In the genomic region with DNA sequence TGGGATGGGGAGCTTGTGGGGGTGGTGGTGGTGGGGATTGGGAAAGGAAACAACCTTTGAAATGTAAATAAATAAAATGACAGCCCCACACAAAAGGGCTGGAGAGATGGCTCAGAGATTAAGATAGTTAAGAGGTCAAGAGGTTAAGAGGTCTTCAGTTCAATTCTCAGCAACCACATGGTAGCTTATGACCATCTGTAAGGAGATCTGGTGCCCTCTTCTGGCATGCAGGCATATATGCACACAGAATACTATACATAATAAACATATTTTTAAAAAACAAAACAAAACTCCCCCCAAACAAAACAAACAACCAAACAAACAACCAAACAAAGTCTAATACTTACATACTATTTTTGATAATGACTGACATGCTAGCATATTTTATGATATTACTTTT, we compare ENCODE assay signal across 17 mouse cellular contexts.
DNase-seq lines count a peak whose midpoint lies in the region; ATAC-seq and TF ChIP-seq lines count a peak whose summit lies in the region.
"Had no signal": no experiment of that assay in that cellular context is flagged by ENCODE, and none has a peak within 500 bp of the region (broad histone marks: within the 10 kb centered on the region; RNA-seq: fewer than 3 reads in every experiment).

No protein-coding gene starts in this region.

- ATAC-seq in lung, postnatal 0 days, result no peak

- no peaks in the 10 kb centered on the region for H3K4me1 ChIP-seq in heart, adult 2 months (ENCODE audit: control insufficient read depth, insufficient read depth, low read length)
- H3K4me1 ChIP-seq in lung, postnatal 0 days (ENCODE audit: insufficient read depth, low read depth, low read length), result no peaks in the 10 kb centered on the region
- no peaks in the 10 kb centered on the region for H3K4me1 ChIP-seq in lung, adult 2 months (ENCODE audit: control insufficient read depth, insufficient read depth, low read length)
- H3K4me1 ChIP-seq: forebrain, embryonic 10.5 days; heart, embryonic 13.5 days; hindbrain, embryonic 10.5 days; midbrain, embryonic 10.5 days had no signal

- no peaks in the 10 kb centered on the region for H3K79me2 ChIP-seq in heart, adult 2 months (replicated peaks; ENCODE audit: control insufficient read depth, insufficient read depth, low read length)

- no peak for TF ChIP-seq EP300 in heart, adult 2 months (IDR thresholded peaks at IDR 0.05; ENCODE audit: insufficient read depth, low read depth, low read length)
- no peak for TF ChIP-seq EP300 in lung, postnatal 0 days (IDR thresholded peaks at IDR 0.05)

- no peak overlapping the region for H3K9ac ChIP-seq in heart, adult 2 months (ENCODE audit: low read depth, low read length)
- no peak overlapping the region for H3K9ac ChIP-seq in lung, postnatal 0 days (replicated peaks; ENCODE audit: low read depth)
- H3K9ac ChIP-seq: heart, embryonic 13.5 days had no signal

- no peak for DNase-seq in heart, adult 2 months
- no peak for DNase-seq in heart, adult 11 months
- no peak for DNase-seq in lung, postnatal 0 days (ENCODE audit: low spot score)
- DNase-seq in lung, adult 2 months, result no peak
- peak; percentile 38 for DNase-seq in NIH3T3 (ENCODE audit: low read depth)
- DNase-seq in splenic B cell, adult 2 months (ENCODE audit: low read depth, low spot score), result peak; percentile 14
- no peak for DNase-seq in heart, postnatal 25 days (ENCODE audit: low spot score)
- DNase-seq in cerebellum, postnatal 25 days, result no peak
- DNase-seq: adrenal gland, postnatal 10 days; cerebellum, adult 2 months; gastrocnemius, postnatal 25 days; lung, postnatal 14 days; right cerebral cortex, postnatal 25 days had no signal

- no peaks in the 10 kb centered on the region for H3K36me3 ChIP-seq in heart, adult 2 months (ENCODE audit: control insufficient read depth, insufficient read depth, low read length)
- no peaks in the 10 kb centered on the region for H3K36me3 ChIP-seq in lung, postnatal 0 days (ENCODE audit: insufficient read depth, low read length)
- H3K36me3 ChIP-seq in splenic B cell, adult 2 months (ENCODE audit: control insufficient read depth, insufficient read depth, low read length, poor library complexity, severe bottlenecking), result no peaks in the 10 kb centered on the region

- no peaks in the 10 kb centered on the region for H3K27me3 ChIP-seq in heart, adult 2 months (ENCODE audit: control insufficient read depth, insufficient read depth, low read length)
- no peaks in the 10 kb centered on the region for H3K27me3 ChIP-seq in lung, postnatal 0 days (replicated peaks; ENCODE audit: insufficient read depth, low read length)
- no peaks in the 10 kb centered on the region for H3K27me3 ChIP-seq in splenic B cell, adult 2 months (ENCODE audit: control insufficient read depth, insufficient read depth, low read length, poor library complexity, severe bottlenecking)
- H3K27me3 ChIP-seq: heart, embryonic 13.5 days had no signal

- H3K4me3 ChIP-seq in heart, adult 2 months, result no peak overlapping the region
- no peak overlapping the region for H3K4me3 ChIP-seq in lung, postnatal 0 days (ENCODE audit: low read depth, low read length)
- H3K4me3 ChIP-seq in lung, adult 2 months (replicated peaks; ENCODE audit: extremely low read depth, low read depth, low read length), result no peak overlapping the region
- H3K4me3 ChIP-seq: forebrain, embryonic 10.5 days; heart, embryonic 13.5 days; hindbrain, embryonic 10.5 days; midbrain, embryonic 10.5 days had no signal

- no peaks in the 10 kb centered on the region for H3K9me3 ChIP-seq in lung, postnatal 0 days (ENCODE audit: low read length)
- H3K9me3 ChIP-seq: forebrain, embryonic 10.5 days; heart, embryonic 13.5 days; hindbrain, embryonic 10.5 days; midbrain, embryonic 10.5 days had no signal

- intact Hi-C loops in heart, adult 2 months (cut with DNase I), result no loop called here
- intact Hi-C loops in heart, postnatal 25 days (cut with DNase I), result no loop called here

- H3K4me2 ChIP-seq in lung, postnatal 0 days (replicated peaks; ENCODE audit: low read depth, low read length), result no peak overlapping the region
- H3K4me2 ChIP-seq: heart, embryonic 13.5 days had no signal

- TF ChIP-seq CTCF in heart, adult 2 months (IDR thresholded peaks at IDR 0.05), result peak; percentile 60
- peak; percentile 49 for TF ChIP-seq CTCF in lung, postnatal 0 days (IDR thresholded peaks at IDR 0.05)
- TF ChIP-seq CTCF in lung, adult 2 months (IDR thresholded peaks at IDR 0.05; ENCODE audit: insufficient read depth, low read length), result no peak

- TF ChIP-seq POLR2A in heart, adult 2 months (IDR thresholded peaks at IDR 0.05; ENCODE audit: insufficient read depth, low read depth, low read length), result no peak
- no peak for TF ChIP-seq POLR2A in lung, adult 2 months (IDR thresholded peaks at IDR 0.05; ENCODE audit: borderline replicate concordance, extremely low read depth, low read depth, low read length)

- H3K27ac ChIP-seq in heart, adult 2 months, result no peak overlapping the region
- no peak overlapping the region for H3K27ac ChIP-seq in lung, postnatal 0 days (ENCODE audit: low read length)
- H3K27ac ChIP-seq: forebrain, embryonic 10.5 days; heart, embryonic 13.5 days; hindbrain, embryonic 10.5 days; midbrain, embryonic 10.5 days had no signal

Comparison
In these comparisons a context has a peak if more than half of its experiments do, and no peak if none do; other contexts are left out.
1. DNase-seq: peak in NIH3T3 (single experiment) and splenic B cell, adult 2 months (single experiment); none in heart, adult 2 months (0 of 2), heart, adult 11 months (single experiment), lung, postnatal 0 days (single experiment), lung, adult 2 months (single experiment), heart, postnatal 25 days (single experiment) and cerebellum, postnatal 25 days (0 of 2).